Mouse (Mus musculus) MEL (cell line): Measurements from ENCODE around the gene Elk3. TPM values are rescaled to one million over a fixed set of nuclear protein-coding genes. Genes with fewer than 3 reads are reported as not detected.

Experiments used
- DNase-seq: peaks from one replicate; pipeline ENCODE4 v3.0.0; 2011; ENCODE audit warnings: low read depth, low spot score
- H3K27ac ChIP-seq: 2 replicates; pipeline ENCODE4 v1.5.1; 2012; ENCODE audit warnings: low read depth, mild to moderate bottlenecking, control low read depth, low read length, moderate library complexity; ENCODE audit not compliant: control insufficient read depth
- H3K27me3 ChIP-seq, 2 experiments: fragments of 150-350 bp in 1 of 2; sonication (generic) in 1 of 2; 2 replicates each; pipeline ENCODE4 v1.6.1; 2012; ENCODE audit warnings: low read length in 2 of 2, mild to moderate bottlenecking in 2 of 2, improper control_type of control experiment in 1 of 2, moderate library complexity in 1 of 2; ENCODE audit not compliant: insufficient read depth in 2 of 2, control insufficient read depth in 1 of 2
- H3K36me3 ChIP-seq, 2 experiments: 2 replicates each; pipeline ENCODE4 v1.6.1; 2012 to 2014; ENCODE audit warnings: low read length in 2 of 2, improper control_type of control experiment in 1 of 2, inconsistent platforms in 1 of 2, mild to moderate bottlenecking in 1 of 2; ENCODE audit not compliant: insufficient read depth in 2 of 2, control insufficient read depth in 1 of 2
- H3K4me1 ChIP-seq, 2 experiments: fragments of 150-350 bp in 1 of 2; sonication (generic) in 1 of 2; 2 replicates each; pipeline ENCODE4 v1.6.1; 2012; ENCODE audit warnings: low read length in 2 of 2, improper control_type of control experiment in 1 of 2, mild to moderate bottlenecking in 1 of 2; ENCODE audit not compliant: insufficient read depth in 2 of 2, control insufficient read depth in 1 of 2
- H3K4me3 ChIP-seq, 2 experiments: fragments of 150-350 bp in 1 of 2; sonication (generic) in 1 of 2; 2 replicates each; pipeline ENCODE4 v1.5.1; 2012; ENCODE audit warnings: low read depth in 2 of 2, low read length in 2 of 2, mild to moderate bottlenecking in 2 of 2, moderate library complexity in 2 of 2, control low read depth in 1 of 2, improper control_type of control experiment in 1 of 2; ENCODE audit not compliant: control insufficient read depth in 1 of 2, insufficient read depth in 1 of 2
- H3K79me2 ChIP-seq: 2 replicates; pipeline ENCODE4 v1.6.1; 2012; ENCODE audit warnings: mild to moderate bottlenecking, low read length, moderate library complexity; ENCODE audit not compliant: control insufficient read depth, poor library complexity, insufficient read depth
- H3K9ac ChIP-seq: 2 replicates; pipeline ENCODE4 v1.6.1; 2012; ENCODE audit warnings: low read depth, mild to moderate bottlenecking, control low read depth, low read length, moderate library complexity; ENCODE audit not compliant: control insufficient read depth, poor library complexity, severe bottlenecking
- H3K9me3 ChIP-seq: fragments of 150-350 bp; sonication (generic); replicated peaks from 2 replicates; pipeline ENCODE4 v1.6.1; 2012; ENCODE audit warnings: mild to moderate bottlenecking, low read length, improper control_type of control experiment, moderate library complexity; ENCODE audit not compliant: insufficient read depth
- BHLHE40 ChIP-seq: IDR thresholded peaks from 2 replicates; pipeline ENCODE4 v1.6.1; 2012; ENCODE audit warnings: low read depth, mild to moderate bottlenecking, inconsistent platforms, low read length, improper control_type of control experiment, borderline replicate concordance
- CHD2 ChIP-seq: IDR thresholded peaks from 2 replicates; pipeline ENCODE4 v1.6.1; 2011; ENCODE audit warnings: low read length, improper control_type of control experiment
- CTCF ChIP-seq, 3 experiments: IDR thresholded peaks in 2 of 3; conservative IDR thresholded peaks in 1 of 3; 2 replicates each; pipeline ENCODE4 v1.5.1; 2011 to 2012; ENCODE audit warnings: low read length in 3 of 3, low read depth in 2 of 3, mild to moderate bottlenecking in 2 of 3, improper control_type of control experiment in 1 of 3, inconsistent platforms in 1 of 3, mixed read lengths in 1 of 3, moderate library complexity in 1 of 3; ENCODE audit not compliant: control insufficient read depth in 1 of 3, insufficient read depth in 1 of 3, poor library complexity in 1 of 3, severe bottlenecking in 1 of 3
- E2F4 ChIP-seq: IDR thresholded peaks from 2 replicates; pipeline ENCODE4 v1.6.1; 2011; ENCODE audit warnings: low read depth, low read length, improper control_type of control experiment, borderline replicate concordance
- EP300 ChIP-seq, 2 experiments: IDR thresholded peaks; 2 replicates each; pipeline ENCODE4 v1.6.1; 2011; ENCODE audit warnings: improper control_type of control experiment in 2 of 2, low read length in 2 of 2, low read depth in 1 of 2, mild to moderate bottlenecking in 1 of 2
- GABPA ChIP-seq: IDR thresholded peaks from 2 replicates; pipeline ENCODE4 v1.6.1; 2012; ENCODE audit warnings: low read depth, mild to moderate bottlenecking, inconsistent platforms, low read length, improper control_type of control experiment, moderate library complexity
- GATA1 ChIP-seq: IDR thresholded peaks from 2 replicates; pipeline ENCODE4 v1.6.1; 2011; ENCODE audit warnings: low read depth, low read length, improper control_type of control experiment
- KAT2A ChIP-seq: conservative IDR thresholded peaks from 2 replicates; pipeline ENCODE4 v1.6.1; 2012; ENCODE audit warnings: low read depth, low read length, improper control_type of control experiment, inconsistent platforms
- MAFK ChIP-seq: IDR thresholded peaks from 2 replicates; pipeline ENCODE4 v1.6.1; 2011; ENCODE audit warnings: low read depth, mild to moderate bottlenecking, low read length, improper control_type of control experiment, borderline replicate concordance
- MAZ ChIP-seq: IDR thresholded peaks from 2 replicates; pipeline ENCODE4 v1.6.1; 2012; ENCODE audit warnings: low read depth, mild to moderate bottlenecking, inconsistent platforms, low read length, improper control_type of control experiment
- MEF2A ChIP-seq: IDR thresholded peaks from 2 replicates; pipeline ENCODE4 v1.6.1; 2014; ENCODE audit warnings: low read depth, mild to moderate bottlenecking, inconsistent platforms, low read length, improper control_type of control experiment; ENCODE audit not compliant: poor library complexity, insufficient replicate concordance, severe bottlenecking; ENCODE audit errors: extremely low read depth
- MXI1 ChIP-seq: IDR thresholded peaks from 2 replicates; pipeline ENCODE4 v1.6.1; 2011; ENCODE audit warnings: mild to moderate bottlenecking, low read depth, low read length, improper control_type of control experiment
- MYB ChIP-seq: IDR thresholded peaks from 2 replicates; pipeline ENCODE4 v1.6.1; 2011; ENCODE audit warnings: mild to moderate bottlenecking, low read depth, low read length, improper control_type of control experiment
- MYC ChIP-seq: IDR thresholded peaks from 2 replicates; pipeline ENCODE4 v1.6.1; 2011; ENCODE audit warnings: low read depth, mild to moderate bottlenecking, low read length, improper control_type of control experiment, moderate library complexity
- NELFE ChIP-seq: IDR thresholded peaks from 2 replicates; pipeline ENCODE4 v1.6.1; 2011; ENCODE audit warnings: low read depth, low read length, improper control_type of control experiment
- POLR2A ChIP-seq, 2 experiments: IDR thresholded peaks; 2 replicates each; pipeline ENCODE4 v1.6.1; 2011 to 2012; ENCODE audit warnings: low read length in 2 of 2, mild to moderate bottlenecking in 2 of 2, control low read depth in 1 of 2, improper control_type of control experiment in 1 of 2, low read depth in 1 of 2, moderate library complexity in 1 of 2; ENCODE audit not compliant: control insufficient read depth in 1 of 2, insufficient read depth in 1 of 2, poor library complexity in 1 of 2
- POLR2AphosphoS5 ChIP-seq: IDR thresholded peaks from 2 replicates; pipeline ENCODE4 v1.6.1; 2012; ENCODE audit warnings: low read depth, borderline replicate concordance, mild to moderate bottlenecking, inconsistent platforms, low read length, moderate library complexity, mixed read lengths
- RCOR1 ChIP-seq: IDR thresholded peaks from 2 replicates; pipeline ENCODE4 v1.6.1; 2012; ENCODE audit warnings: low read depth, mild to moderate bottlenecking, inconsistent platforms, low read length, improper control_type of control experiment
- SIN3A ChIP-seq: IDR thresholded peaks from 2 replicates; pipeline ENCODE4 v1.6.1; 2012; ENCODE audit warnings: low read length, improper control_type of control experiment, inconsistent platforms
- SMC3 ChIP-seq: IDR thresholded peaks from 2 replicates; pipeline ENCODE4 v1.6.1; 2011; ENCODE audit warnings: low read depth, low read length, improper control_type of control experiment
- TBP ChIP-seq: IDR thresholded peaks from 2 replicates; pipeline ENCODE4 v1.8.0; 2011; ENCODE audit warnings: low read depth, low read length, improper control_type of control experiment
- ZC3H11A ChIP-seq: IDR thresholded peaks from 2 replicates; pipeline ENCODE4 v1.6.1; 2012; ENCODE audit warnings: low read depth, mild to moderate bottlenecking, inconsistent platforms, low read length, improper control_type of control experiment
- ZKSCAN1 ChIP-seq: IDR thresholded peaks from 2 replicates; pipeline ENCODE4 v1.6.1; 2012; ENCODE audit warnings: low read depth, mild to moderate bottlenecking, inconsistent platforms, low read length, improper control_type of control experiment, moderate library complexity
- ZMIZ1 ChIP-seq: IDR thresholded peaks from 2 replicates; pipeline ENCODE4 v1.6.1; 2012; ENCODE audit warnings: low read depth, mild to moderate bottlenecking, inconsistent platforms, low read length, improper control_type of control experiment, moderate library complexity
- ZNF384 ChIP-seq: IDR thresholded peaks from 2 replicates; pipeline ENCODE4 v1.6.1; 2012; ENCODE audit warnings: low read depth, mild to moderate bottlenecking, inconsistent platforms, low read length, improper control_type of control experiment
- polyA plus RNA-seq, 2 experiments: library from polyadenylated mRNA; stranded (reverse) in 1 of 2; unstranded in 1 of 2; fragments of >175 nt in 1 of 2; fragments of >200 nt in 1 of 2; gene quantifications; 2 replicates each; pipeline versions ENCODE4 v1.2.1 to v1.2.4; 2012; ENCODE audit warnings: low replicate concordance in 2 of 2, low read depth in 1 of 2; ENCODE audit not compliant: insufficient read length in 2 of 2, insufficient read depth in 1 of 2, missing spikeins in 1 of 2
- total RNA-seq: library from RNA; depleted of rRNA; stranded (reverse); fragments of 300-350 nt; gene quantifications from 2 replicates; pipeline ENCODE4 v1.2.3, GENCODE M21; 2012

Elk3 gene
- total and polyA plus RNA-seq, 3 experiments, result 1.0 to 6.3 TPM; not detected in 1

GRCm38 (mm10) chr10:93327187-93327586 lies 16.3 kb upstream of the Elk3 start:
- H3K27ac ChIP-seq, result no peak overlapping the region
- no peaks in the 10 kb centered on the region; a peak in 1 of 4 replicates for H3K27me3 ChIP-seq
- no peaks in the 10 kb centered on the region for H3K9me3 ChIP-seq
- H3K4me1 ChIP-seq, result no peaks in the 10 kb centered on the region
- no peaks in the 10 kb centered on the region for H3K36me3 ChIP-seq
- no peak overlapping the region for H3K4me3 ChIP-seq
- no peak for TF ChIP-seq MAZ
- TF ChIP-seq SMC3, result no peak
- TF ChIP-seq CTCF (IDR thresholded peaks at IDR 0.05 in 2 of 3, conservative IDR thresholded peaks at IDR 0.05 in 1 of 3; ENCODE audit: control insufficient read depth in 1 of 3, insufficient read depth in 1 of 3, low read depth in 2 of 3, low read length in 3 of 3, poor library complexity in 1 of 3, severe bottlenecking in 1 of 3), result no peak
- no peak for DNase-seq
- H3K79me2 ChIP-seq, result no peaks in the 10 kb centered on the region
- H3K9ac ChIP-seq, result no peak overlapping the region

- DNase-seq, result no peak
- no peaks in the 10 kb centered on the region for H3K79me2 ChIP-seq
- TF ChIP-seq TBP (no peak), ZKSCAN1 (no peak), POLR2AphosphoS5 (no peak), MEF2A (no peak), POLR2A (IDR thresholded peaks at IDR 0.05; ENCODE audit: control insufficient read depth in 1 of 2, insufficient read depth in 1 of 2, low read depth in 1 of 2, low read length in 2 of 2, poor library complexity in 1 of 2) (no peak), MYC (no peak), SMC3 (no peak), CHD2 (no peak), MAFK (no peak), GATA1 (no peak), GABPA (no peak), SIN3A (no peak), E2F4 (no peak)
These were observed 15.8 kb upstream of the Elk3 start for GRCm38 (mm10) chr10:93326741-93327100.

DNA sequence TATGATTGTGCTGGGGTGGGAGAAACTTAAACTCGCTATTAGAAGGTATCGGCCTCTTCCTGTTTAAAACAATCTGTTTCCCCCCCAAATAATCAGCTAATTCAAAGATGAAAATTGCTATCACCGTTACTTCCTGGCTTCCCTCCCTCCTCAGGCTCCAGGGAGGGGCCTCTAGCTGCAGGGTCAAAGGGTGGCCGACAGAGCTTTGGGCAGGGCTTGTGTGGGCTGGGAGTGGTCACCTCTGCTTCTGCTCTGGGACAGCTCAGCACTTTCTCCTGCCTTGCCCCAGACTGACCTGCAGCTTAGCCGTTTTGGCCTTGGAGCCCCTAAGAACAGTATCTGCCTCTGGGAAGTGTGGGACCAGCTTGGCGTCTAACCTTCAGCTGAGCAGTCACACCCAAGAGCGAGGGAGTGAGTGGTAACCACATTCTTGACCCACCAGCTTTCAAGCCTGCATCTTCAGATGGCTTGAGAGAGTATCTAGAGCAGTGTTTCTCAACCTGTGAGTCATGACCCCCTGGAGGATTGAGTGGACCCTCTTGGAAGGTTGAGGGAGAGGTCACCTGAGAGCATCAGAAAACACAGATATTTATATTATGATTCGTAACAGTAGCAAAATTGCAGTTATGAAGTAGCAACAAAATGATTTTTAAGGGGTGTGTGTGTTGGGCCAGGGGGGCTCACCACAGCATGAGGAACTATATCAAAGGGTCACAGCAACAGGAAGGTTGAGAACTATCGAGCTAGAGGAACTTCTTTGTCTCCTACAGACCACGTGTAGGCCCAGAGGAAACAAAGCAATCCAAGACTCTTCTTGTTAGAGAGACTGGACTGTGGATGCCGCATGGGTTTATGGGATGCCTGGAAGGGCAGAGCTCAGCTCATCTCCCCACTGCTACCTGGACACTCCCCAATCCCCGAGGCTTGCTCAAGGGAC lies 15.1 kb upstream of the Elk3 start:
- Histone ChIP-seq H3K36me3 (no peaks in the 10 kb centered on the region), H3K27ac (no peak overlapping the region), H3K9me3 (no peaks in the 10 kb centered on the region), H3K4me1 (no peaks in the 10 kb centered on the region), H3K4me3 (no peak overlapping the region), H3K9ac (no peak overlapping the region), H3K79me2 (no peaks in the 10 kb centered on the region), H3K27me3 (no peaks in the 10 kb centered on the region; a peak in 1 of 4 replicates)
- no peak for DNase-seq
- no peak for TF ChIP-seq EP300 (IDR thresholded peaks at IDR 0.05; ENCODE audit: low read depth in 1 of 2, low read length in 2 of 2)
- TF ChIP-seq MXI1, result no peak
- TF ChIP-seq ZMIZ1, result no peak
- TF ChIP-seq MYB, result no peak
- no peak for TF ChIP-seq CHD2
- no peak for TF ChIP-seq POLR2A (IDR thresholded peaks at IDR 0.05; ENCODE audit: control insufficient read depth in 1 of 2, insufficient read depth in 1 of 2, low read depth in 1 of 2, low read length in 2 of 2, poor library complexity in 1 of 2)
- TF ChIP-seq GATA1, result no peak
- no peak for TF ChIP-seq CTCF (IDR thresholded peaks at IDR 0.05 in 2 of 3, conservative IDR thresholded peaks at IDR 0.05 in 1 of 3; ENCODE audit: control insufficient read depth in 1 of 3, insufficient read depth in 1 of 3, low read depth in 2 of 3, low read length in 3 of 3, poor library complexity in 1 of 3, severe bottlenecking in 1 of 3)
- TF ChIP-seq NELFE, result no peak
- TF ChIP-seq E2F4, result no peak
- no peak for TF ChIP-seq RCOR1
- no peak for TF ChIP-seq SIN3A
- no peak for TF ChIP-seq MYC
- no peak for TF ChIP-seq ZC3H11A
- TF ChIP-seq ZNF384, result no peak
- no peak for TF ChIP-seq KAT2A
- TF ChIP-seq BHLHE40, result no peak

More at GRCm38 (mm10) chr10:93326741-93327100, 15.8 kb upstream of the Elk3 start:
- H3K27ac ChIP-seq, result no peak overlapping the region
- H3K4me3 ChIP-seq, result no peak overlapping the region
- no peaks in the 10 kb centered on the region; a peak in 1 of 4 replicates for H3K27me3 ChIP-seq
- no peaks in the 10 kb centered on the region for H3K4me1 ChIP-seq
- no peaks in the 10 kb centered on the region for H3K9me3 ChIP-seq
- no peaks in the 10 kb centered on the region for H3K36me3 ChIP-seq
- no peak overlapping the region for H3K9ac ChIP-seq
